Mouse (Mus musculus) cerebral cortex, adult 2 months (tissue): ENCODE results near the gene C5ar2.

Experiments
- WGBS: fragments of 180-500 bp; shearing (Covaris S2); methylation state at CpG from one replicate; pipeline ENCODE4 v1.1.7; 2018; 5-methylcytosine and 5-hydroxymethylcytosine counted together

Gene C5ar2

GRCm38 (mm10) chr7:16244067-16244466, at the start of gene C5ar2:
C5ar2 (minus strand) TSS chr7:16244154.
- WGBS = 70% methylated on average over 5 of the region's 5 CpGs

DNA sequence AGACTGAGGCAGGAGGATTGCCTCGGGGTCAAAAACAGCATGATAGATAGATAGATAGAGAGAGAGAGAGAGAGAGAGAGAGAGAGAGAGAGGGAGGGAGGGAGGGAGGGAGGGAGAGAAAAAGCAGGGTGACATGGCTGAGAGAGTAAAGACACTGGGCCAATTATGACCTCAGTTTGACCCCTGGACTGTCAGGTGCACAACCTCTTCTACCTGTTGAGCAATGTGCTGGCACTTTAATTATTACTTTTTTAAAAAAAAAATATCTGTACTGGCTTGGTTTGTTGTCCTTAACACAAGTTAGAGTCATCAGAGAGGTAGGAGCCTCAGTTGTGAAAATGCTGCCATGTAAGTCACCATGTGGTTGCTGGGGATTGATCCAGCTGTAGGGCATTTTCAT, 43.8 kb upstream of the C5ar2 start:
- WGBS = 80% methylated on average over 1 of the region's 1 CpGs

DNA sequence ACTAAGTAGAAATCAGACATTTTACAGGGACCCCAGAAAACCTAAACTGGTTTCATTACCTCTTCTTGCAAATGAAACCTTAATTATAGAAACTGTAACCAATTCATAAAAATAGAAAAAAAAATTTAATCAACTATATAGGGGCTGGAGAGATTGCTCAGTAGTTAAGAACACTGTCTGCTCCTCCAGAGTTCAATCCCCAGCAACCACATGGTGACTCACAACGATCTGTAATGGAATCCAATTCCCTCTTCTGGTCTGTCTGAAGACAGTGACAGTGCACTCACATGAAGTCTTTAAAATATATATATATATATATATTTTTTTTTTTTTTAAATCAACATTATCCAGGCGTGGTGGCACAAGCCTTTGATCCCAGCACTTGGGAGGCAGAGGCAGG, 43.1 kb upstream of the C5ar2 start:
- WGBS = 55% methylated on average over 2 of the region's 2 CpGs

GRCm38 (mm10) chr7:16286026-16286961, 42.3 kb upstream of the C5ar2 start, which contains the start of gene Ccdc9:
Ccdc9 (minus strand) TSS chr7:16286795.
- WGBS = 2% methylated on average over 70 of the region's 70 CpGs

DNA sequence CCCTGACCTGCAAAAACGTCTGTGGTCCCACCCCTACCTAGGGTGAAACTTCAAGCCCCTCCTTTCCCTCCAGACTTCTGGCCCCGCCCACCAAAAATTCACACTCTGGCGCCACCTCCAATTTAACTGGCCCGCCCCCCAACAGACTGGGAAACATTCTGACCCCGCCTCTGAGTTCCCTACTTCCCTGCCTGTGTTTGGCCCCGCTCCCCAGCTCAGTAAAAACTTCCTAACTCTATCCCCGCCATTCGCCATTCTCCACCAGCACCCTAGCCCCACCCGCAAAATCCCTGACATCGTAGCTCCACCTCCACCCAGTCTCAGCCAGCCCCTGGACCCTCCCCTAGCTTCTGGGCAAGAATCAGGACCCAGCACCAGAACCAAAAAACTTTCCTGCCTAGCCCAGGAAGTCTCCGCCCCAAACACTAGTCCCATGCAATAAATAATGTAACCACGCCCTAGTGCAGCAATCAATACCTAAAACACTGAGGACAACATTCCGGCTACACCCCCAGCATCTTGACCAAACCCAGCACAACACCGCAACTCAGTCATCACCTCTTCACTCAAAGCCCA, 41.6 kb upstream of the C5ar2 start:
- WGBS = 2% methylated on average over 14 of the region's 14 CpGs

DNA sequence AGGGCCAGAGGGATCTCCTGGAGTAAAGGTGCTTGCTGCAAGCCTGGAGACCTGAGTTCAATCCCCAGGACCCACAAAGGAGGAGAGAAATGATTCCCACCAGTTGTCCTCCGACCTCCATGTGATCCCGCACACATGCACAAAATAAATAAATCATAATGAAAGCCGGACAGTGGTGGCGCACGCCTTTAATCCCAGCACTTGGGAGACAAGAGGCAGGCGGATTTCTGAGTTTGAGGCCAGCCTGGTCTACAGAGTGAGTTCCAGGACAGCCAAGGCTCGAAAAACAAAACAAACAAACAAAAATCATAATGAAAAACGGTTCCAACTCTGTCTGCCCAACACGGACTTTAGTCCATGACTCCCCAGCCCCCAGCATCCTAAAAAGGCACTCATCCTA, 41.0 kb upstream of the C5ar2 start:
- 76% methylated on average over 9 of the region's 9 CpGs for WGBS

DNA sequence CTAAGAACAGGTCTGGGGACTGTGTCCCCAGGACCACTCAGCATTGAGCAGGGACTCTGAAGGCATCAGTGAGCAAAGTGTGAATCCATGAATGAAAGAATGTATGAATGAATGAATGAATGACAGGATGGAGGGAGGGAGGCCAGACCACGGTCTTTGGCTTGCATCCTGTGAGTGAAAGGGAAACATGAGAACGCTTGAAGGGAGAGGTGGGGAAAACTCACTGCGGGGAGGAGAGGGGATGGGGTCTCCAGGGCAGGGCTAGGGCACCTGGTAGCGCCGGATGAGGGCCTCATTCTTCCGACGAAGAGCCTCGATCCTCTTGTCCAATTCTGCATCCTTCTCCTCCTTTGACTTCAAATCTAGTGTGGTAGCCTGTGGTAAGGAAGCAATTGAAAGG, 40.0 kb upstream of the C5ar2 start:
- 88% methylated on average over 8 of the region's 8 CpGs for WGBS

GRCm38 (mm10) chr7:16282334-16282733, 38.4 kb upstream of the C5ar2 start:
- WGBS = 92% methylated on average over 13 of the region's 13 CpGs

- WGBS = 89% methylated on average over 11 of the region's 11 CpGs
These were observed 36.8 kb upstream of the C5ar2 start for GRCm38 (mm10) chr7:16280721-16281120.

- WGBS = 84% methylated on average over 10 of the region's 10 CpGs
These were observed 31.3 kb upstream of the C5ar2 start for GRCm38 (mm10) chr7:16274922-16275890.

GRCm38 (mm10) chr7:16273766-16274140, 29.8 kb upstream of the C5ar2 start:
- WGBS = 3% methylated on average over 18 of the region's 18 CpGs

GRCm38 (mm10) chr7:16273081-16273765, 29.3 kb upstream of the C5ar2 start, which contains the start of gene Inafm1:
Inafm1 (minus strand) TSS chr7:16273617.
- 1% methylated on average over 42 of the region's 49 CpGs for WGBS

- WGBS = under 1% methylated on average over 43 of the region's 46 CpGs
These were observed 28.7 kb upstream of the C5ar2 start for GRCm38 (mm10) chr7:16272681-16273080.

GRCm38 (mm10) chr7:16271139-16271538, 27.2 kb upstream of the C5ar2 start:
- WGBS = 68% methylated on average over 1 of the region's 1 CpGs

DNA sequence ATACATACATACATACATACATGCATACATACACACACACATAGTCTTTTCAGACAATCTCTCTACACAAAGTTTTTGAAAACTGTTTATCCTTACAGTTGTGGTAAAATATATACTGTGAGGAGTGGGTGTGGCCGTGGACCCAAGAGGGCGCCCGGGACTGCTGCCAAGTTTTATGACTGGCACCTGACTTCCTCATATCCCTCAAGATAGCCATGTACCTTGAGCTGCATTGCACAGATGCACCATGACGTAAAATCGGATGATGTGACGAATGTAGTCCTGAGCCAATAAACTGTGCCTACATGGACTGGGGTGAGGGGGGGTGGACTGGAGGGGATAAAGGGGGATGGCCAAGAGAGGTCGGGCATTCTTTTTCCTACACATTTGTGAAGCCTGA, 22.6 kb upstream of the C5ar2 start:
- WGBS = 88% methylated on average over 7 of the region's 7 CpGs

- 89% methylated on average over 11 of the region's 11 CpGs for WGBS
These were observed 21.9 kb upstream of the C5ar2 start for GRCm38 (mm10) chr7:16265856-16266255.

DNA sequence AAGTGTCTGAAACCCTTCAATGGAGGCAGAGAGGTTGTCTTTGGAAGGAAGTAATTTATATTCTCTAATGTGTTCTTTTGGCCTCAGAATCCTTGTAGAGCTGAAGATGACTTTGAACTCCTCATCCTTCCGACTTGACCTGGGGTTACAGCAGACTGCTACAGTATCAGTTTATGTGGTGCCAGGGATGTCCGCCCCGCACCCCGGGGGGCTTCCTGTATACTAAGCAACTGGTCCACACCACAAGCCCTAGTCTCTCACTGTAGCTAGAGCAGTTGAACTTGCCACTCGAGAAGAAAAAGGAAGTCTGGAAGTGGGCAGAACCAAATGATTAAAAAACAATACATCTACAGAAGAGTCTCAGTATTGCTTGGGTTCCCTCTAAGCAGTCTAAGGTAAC, 19.9 kb upstream of the C5ar2 start:
- 79% methylated on average over 5 of the region's 5 CpGs for WGBS

DNA sequence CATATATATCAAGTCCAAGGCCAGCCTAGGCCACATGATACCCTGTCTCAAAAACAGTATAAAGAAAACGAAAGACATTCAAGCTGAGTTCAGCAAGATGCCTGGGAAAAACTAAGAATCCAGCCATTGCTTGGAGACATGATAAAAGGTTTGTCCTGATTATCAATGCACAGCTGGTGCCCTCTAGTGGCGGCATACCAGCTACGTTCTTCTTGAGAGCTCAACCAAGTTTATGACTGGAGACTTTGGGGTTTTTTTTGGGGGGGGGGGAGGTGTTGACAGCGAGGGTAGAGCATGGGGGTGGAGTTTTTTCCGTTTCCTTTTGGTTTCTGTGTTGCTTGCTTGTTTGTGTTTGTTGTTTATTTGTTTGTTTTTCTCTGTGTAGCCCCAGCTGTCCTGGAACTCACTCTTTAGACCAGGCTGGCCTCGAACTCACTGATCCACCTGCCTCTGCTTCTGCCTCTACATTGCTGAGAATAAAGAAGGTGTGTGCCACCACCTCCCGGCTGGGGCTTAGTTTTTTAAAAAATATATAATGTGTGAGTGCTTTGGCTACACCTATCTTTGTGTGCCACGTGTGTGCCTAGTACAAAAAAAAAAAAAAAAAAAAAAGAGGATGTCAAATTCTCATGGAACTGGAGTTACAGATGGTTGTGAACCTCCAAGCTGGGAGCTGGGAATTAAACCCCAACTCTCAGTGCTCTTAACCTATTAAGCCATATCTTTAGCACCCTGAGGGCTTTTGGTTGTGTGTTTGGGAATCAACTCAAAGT, 19.2 kb upstream of the C5ar2 start:
- WGBS = 18% methylated on average over 8 of the region's 8 CpGs

GRCm38 (mm10) chr7:16261097-16261496, 17.1 kb upstream of the C5ar2 start:
- whole genome bisulfite sequencing = 85% methylated on average over 1 of the region's 1 CpGs

GRCm38 (mm10) chr7:16259110-16259590, 15.2 kb upstream of the C5ar2 start, which contains the start of gene C5ar1:
C5ar1 (minus strand) TSS chr7:16259540.
- 85% methylated on average over 5 of the region's 5 CpGs for WGBS
